Mouse (Mus musculus): ENCODE results near the gene Nostrin. TPM values are rescaled to one million over a fixed set of nuclear protein-coding genes. Genes with fewer than 3 reads are reported as not detected.

Nostrin gene
- polyA plus RNA-seq, 1 experiment from 2014 or later: 0.83 TPM

Other genes with a start within 250 kb of the Nostrin start
- gene Spc25, start 70.4 kb downstream of the Nostrin start, polyA plus RNA-seq (2016; fragmentation: Nextera tagmentation; extraction: Ambion mirVana): 183 and 201 TPM in 2 replicates
- 0.24 TPM in 1 of 2 replicates, not detected in the other for gene G6pc2, start 75.3 kb downstream of the Nostrin start, polyA plus RNA-seq (2016; fragmentation: Nextera tagmentation; extraction: Ambion mirVana)
- not detected in 2 replicates for gene Abcb11, start 206.8 kb downstream of the Nostrin start, polyA plus RNA-seq (2016; fragmentation: Nextera tagmentation; extraction: Ambion mirVana)
- not detected in 2 replicates for gene Dhrs9, start 244.6 kb downstream of the Nostrin start, polyA plus RNA-seq (2016; fragmentation: Nextera tagmentation; extraction: Ambion mirVana)